Mouse (Mus musculus): ENCODE measurements around the gene Tle6.

DNA sequence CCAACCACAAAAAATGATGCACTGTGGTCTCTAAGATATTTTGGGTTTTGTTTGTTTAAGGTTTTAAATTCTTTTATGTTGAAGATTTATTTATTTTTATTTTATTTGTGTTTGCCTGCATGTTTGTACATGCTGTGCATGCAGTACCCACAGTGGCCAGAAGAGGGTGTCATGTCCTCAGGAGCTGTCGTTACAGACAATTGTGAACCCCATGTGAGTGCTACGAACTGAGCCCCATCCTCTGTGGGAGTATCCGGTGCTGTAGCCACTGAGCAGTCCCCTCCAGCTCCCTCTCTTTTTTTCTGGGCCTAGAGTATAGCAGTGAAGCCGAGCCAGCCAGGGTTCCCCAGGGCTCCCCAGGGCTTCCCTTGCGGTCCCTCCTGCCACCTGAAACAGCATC, 47.6 kb downstream of the Tle6 start:
- TF ChIP-seq CTCF (IDR thresholded peaks at IDR 0.05; ENCODE audit: low read depth, low read length) (peak; percentile 65), POLR2A (IDR thresholded peaks at IDR 0.05; ENCODE audit: insufficient read depth, low read length) (no peak), EP300 (IDR thresholded peaks at IDR 0.05; ENCODE audit: insufficient read depth, low read depth, low read length) (0 out of 2 replicates have a peak, but pooled peaks have one; percentile 21)

Data from ES-Bruce4 (cell line).